Mouse (Mus musculus) megakaryocyte-erythroid progenitor cell, adult 5-6 weeks (primary cell): ENCODE measurements around the gene Actr10. TPM values are rescaled to one million over a fixed set of nuclear protein-coding genes. Genes with fewer than 3 reads are reported as not detected.
A peak's percentile ranks its signal among the peaks of the same experiment; 100 is the strongest.

Experiments used
- ATAC-seq: replicated peaks from 2 replicates; pipeline ENCODE4 v1.8.0; 2016; ENCODE audit warnings: mild to moderate bottlenecking, inconsistent platforms; ENCODE audit not compliant: severe bottlenecking, poor library complexity, low FRiP score, low TSS enrichment
- total RNA-seq, 2 experiments: library from RNA; stranded (forward) in 1 of 2; stranded (reverse) in 1 of 2; fragments of 200-1000, 215-1000 nt in 1 of 2; fragments of >200 nt in 1 of 2; fragmentation: Nextera tagmentation in 1 of 2; gene quantifications; 2 replicates each; pipeline ENCODE4 v1.2.3; 2014 to 2017

Gene Actr10
- total RNA-seq (2014; fragmentation: Nextera tagmentation) = 52.7 and 85.1 TPM in 2 replicates
- total RNA-seq (2017) = 54.8 and 65.0 TPM in 2 replicates

- ATAC-seq = peak; percentile 86
Measured at GRCm38 (mm10) chr12:70937571-70938384, at the start of gene Actr10. Gene Actr10, plus strand, starts transcription at chr12:70937857.

DNA sequence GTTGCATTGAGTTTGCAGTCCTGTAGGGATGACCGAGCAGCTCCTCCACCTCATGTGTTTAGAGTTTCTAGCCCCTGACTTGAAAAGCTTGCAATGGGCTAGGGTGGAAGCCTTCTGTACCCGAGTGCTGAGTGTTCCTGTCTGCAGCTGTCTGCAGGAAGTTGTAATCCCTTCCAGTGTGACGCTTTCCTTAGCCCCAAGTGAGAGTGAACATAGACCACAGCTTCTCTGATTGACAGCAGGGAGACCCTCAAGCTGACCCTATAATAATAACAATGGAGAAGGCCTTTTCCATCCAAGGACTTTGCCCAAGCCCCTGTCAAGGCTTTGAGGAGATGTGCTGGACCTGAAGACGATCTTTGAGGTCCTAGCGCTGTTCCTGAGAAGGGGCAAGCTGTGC, 47.3 kb upstream of the Actr10 start:
- ATAC-seq = no peak

GRCm38 (mm10) chr12:70890874-70891470, 46.7 kb upstream of the Actr10 start:
- ATAC-seq = no peak

DNA sequence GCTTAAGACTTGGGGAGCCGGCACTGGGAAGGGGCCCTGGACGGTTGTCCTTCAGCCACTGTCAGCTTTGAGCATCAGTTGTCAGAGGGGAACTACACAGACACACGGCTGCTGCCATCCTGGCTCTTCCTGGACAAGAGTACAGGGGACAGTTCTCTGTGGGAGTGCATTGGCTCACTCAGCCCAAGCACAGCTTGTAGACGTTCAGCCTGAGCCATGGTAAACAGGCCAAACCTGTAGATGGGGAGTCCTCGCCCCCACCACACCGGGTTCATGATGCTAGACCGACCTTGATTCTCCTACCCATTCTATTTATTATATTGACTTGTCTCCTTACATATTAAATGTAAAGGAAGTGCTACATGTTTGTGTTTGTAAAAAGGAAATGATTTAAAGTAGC, 42.4 kb upstream of the Actr10 start:
- ATAC-seq = no peak

GRCm38 (mm10) chr12:70896068-70896467, 41.6 kb upstream of the Actr10 start:
- ATAC-seq = no peak

DNA sequence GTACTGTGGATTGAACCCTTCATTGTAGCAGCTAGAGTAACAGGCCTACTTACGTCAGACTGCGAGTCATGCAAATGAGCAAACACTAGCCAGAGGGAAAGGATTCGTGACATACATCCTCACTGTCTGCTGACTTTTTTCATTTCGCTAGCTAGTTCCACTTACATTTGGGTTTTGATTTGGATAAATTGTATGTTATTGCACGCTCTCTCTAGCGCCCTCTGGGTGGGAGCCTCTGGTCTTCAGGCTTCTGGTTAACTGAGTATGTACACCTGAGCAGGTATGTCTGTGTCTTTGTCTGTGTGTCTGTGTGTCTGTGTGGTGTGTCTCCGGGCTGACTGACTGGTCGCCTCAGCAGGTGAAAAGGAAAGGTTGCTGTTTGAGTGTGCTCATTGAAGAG, 40.2 kb upstream of the Actr10 start:
- ATAC-seq = no peak

GRCm38 (mm10) chr12:70898450-70898849, 39.2 kb upstream of the Actr10 start:
- ATAC-seq = no peak

- no peak for ATAC-seq
Measured at GRCm38 (mm10) chr12:70904471-70904870, 33.2 kb upstream of the Actr10 start.

DNA sequence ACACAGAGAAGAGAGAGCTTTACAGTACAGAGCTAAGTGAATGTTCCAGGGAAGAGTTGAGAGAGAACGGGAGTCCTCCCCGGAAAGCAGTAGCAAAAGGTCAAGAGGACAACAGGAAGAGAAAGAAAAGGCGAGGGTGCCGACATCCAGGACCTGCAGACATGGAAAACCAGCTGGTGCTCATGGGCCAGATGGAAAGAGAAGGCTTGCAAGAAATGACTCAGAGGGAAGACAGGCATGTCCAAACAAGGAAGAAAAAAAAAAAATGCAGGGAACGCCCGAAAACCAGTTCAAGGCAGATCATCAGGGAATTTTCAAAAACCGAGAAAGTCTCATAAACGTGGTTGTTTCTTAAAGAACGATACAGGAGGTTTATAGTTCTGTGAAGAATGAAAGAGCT, 30.8 kb upstream of the Actr10 start:
- ATAC-seq = no peak

DNA sequence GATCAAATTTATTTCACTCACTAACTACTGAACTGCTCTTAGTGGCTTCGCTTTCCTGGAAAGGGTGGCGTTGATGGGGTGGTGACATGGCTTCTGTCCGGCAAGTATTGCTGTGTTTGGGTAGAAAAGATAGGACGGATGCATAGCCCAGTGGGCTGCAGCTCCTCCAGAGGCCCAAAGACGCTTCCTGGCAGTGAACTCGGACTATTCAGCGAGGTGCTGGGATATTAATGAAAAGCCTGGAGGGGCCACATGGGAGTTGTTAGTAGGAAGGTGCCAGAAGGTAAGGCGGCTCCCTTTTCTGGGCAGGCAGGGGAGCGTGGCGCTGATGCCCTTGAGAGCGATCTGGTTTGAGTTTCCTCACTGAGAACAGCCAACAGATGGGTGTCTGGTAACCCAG, 30.0 kb upstream of the Actr10 start:
- no peak for ATAC-seq

DNA sequence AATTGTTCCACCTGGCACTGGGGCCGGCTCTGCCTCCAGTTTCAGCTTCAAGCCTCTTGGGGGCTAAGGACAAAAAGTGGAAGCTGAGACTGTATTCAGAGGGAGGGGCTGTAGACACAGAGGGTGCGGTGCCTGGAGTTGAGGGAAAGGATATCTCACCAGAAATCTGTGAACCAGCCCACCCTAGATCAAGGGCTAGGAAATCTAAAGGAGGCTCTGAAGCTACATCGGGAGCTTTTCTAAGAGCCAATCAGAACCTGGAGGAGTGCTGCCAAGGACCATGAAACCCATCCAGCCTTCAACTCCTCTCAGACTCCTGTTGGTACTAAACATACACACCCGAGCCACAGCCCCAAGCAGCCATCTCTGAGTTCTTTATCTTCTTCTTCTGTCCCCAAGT, 29.6 kb upstream of the Actr10 start:
- no peak for ATAC-seq

- ATAC-seq = peak; percentile 63
Measured at GRCm38 (mm10) chr12:70910241-70910720, 27.4 kb upstream of the Actr10 start.

GRCm38 (mm10) chr12:70911029-70911428, 26.6 kb upstream of the Actr10 start:
- peak; percentile 74 for ATAC-seq

- no peak for ATAC-seq
Measured at GRCm38 (mm10) chr12:70911676-70912379, 25.8 kb upstream of the Actr10 start.

DNA sequence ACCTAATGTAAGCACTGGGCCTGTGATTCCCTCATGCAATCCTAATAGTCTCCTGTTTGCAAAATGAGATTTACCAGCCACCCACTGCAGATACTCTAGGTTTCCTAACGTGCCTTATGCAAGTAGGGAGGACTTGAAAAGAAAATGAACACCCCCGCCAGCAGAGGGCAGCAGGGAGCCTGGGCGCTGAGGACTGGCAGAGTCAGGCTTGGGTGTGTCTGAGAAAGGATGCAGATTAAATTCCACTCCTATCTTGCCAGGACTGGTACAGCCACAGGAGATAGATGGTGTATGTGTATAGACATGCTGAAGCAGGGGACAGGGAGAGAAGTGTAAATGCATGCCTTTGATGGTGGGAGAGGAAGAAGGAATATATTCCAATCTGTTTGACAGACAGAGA, 24.2 kb upstream of the Actr10 start:
- peak; percentile 77 for ATAC-seq

- ATAC-seq = peak; percentile 48; the same call in 1 of the 2 replicates
Measured at GRCm38 (mm10) chr12:70914387-70914786, 23.3 kb upstream of the Actr10 start.

- no peak for ATAC-seq
Measured at GRCm38 (mm10) chr12:70929781-70930180, 7.9 kb upstream of the Actr10 start.

DNA sequence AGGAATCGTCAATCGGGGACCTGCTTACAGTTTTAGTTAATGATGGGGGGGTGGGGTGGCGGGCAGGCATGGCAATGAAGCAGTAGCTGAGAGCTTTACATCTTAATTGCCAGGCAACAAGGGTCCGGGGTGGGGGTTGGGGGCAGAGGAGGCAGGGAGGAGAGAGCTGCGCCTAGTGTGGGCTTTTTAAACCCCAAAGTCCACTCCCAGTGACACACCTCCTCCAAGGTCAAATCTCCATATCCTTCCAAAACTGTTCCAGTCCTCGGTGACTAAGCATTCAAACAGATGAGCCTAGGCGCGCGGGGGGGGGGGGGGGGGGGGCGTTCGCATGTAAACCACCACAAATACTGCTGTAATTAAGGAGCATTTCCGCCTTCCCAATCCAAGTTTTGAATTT, 507 bp upstream of the Actr10 start:
- peak; percentile 27 for ATAC-seq

DNA sequence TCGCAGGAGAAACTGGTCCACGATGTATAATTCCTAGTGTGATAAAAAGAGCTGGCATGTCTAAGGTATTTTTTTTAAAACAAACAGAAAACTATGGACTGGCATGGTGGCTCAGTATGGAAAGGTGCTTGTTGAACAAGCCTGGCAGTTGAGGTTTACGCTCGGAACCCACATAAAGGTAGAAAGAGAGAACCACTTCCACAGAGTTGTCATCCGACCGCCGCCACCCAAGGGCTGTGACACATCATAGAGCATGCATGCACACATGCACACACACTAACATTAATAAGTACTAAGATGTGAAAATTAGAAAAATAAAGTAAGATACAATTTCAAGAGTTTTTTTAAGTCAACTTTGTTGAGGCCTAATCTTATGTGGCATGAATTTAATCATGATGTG, 3.1 kb downstream of the Actr10 start:
- no peak for ATAC-seq

- ATAC-seq = no peak
Measured at GRCm38 (mm10) chr12:70944181-70944580, 6.5 kb downstream of the Actr10 start.
